Mouse (Mus musculus) Patski (cell line): Measurements from ENCODE around the gene Asphd2. TPM values are rescaled to one million over a fixed set of nuclear protein-coding genes. Genes with fewer than 3 reads are reported as not detected.

Experiments used
- ATAC-seq: fragments of 100-300 bp; one replicate; pipeline ENCODE4 v1.8.0; 2021
- CTCF ChIA-PET: fragments of 350-600 bp; sonication (Branson Sonifier 250); formaldehyde crosslinking; loops from one replicate; lab custom pipeline; 2022; ENCODE audit warnings: inconsistent platforms; lab: Charles Lee
- POLR2A ChIA-PET: fragments of 350-600 bp; sonication (Branson Sonifier 250); formaldehyde crosslinking; loops from one replicate; lab custom pipeline; 2022; ENCODE audit warnings: antibody characterized with exemption, inconsistent platforms; lab: Charles Lee
- DNase-seq: peaks from one replicate; pipeline ENCODE4 v3.0.0-alpha.2; 2011; ENCODE audit warnings: low read depth, low spot score
- H3K27me3 ChIP-seq: fragments of 371-371 bp; one replicate; pipeline ENCODE4 v1.5.1; 2021
- CTCF ChIP-seq: fragments of 100-300 bp; IDR thresholded peaks from one replicate; pipeline ENCODE4 v1.5.1; 2021
- in situ Hi-C: fragments of 300-500 bp; cut with MboI; formaldehyde crosslinking; loops from 3 replicates; pipeline ENCODE4 v1.11.1; 2018; ENCODE audit warnings: low pct_unique_long_range_greater_than_20kb, mixed read lengths
- polyA plus RNA-seq: library from polyadenylated mRNA; unstranded; gene quantifications from one replicate; pipeline ENCODE4 v1.2.3, GENCODE M21; 2021

Asphd2 gene
- polyA plus RNA-seq, 1 experiment from 2014 or later: 1.8 TPM

GRCm38 (mm10) chr5:112337004-112337403 is 57.7 kb downstream of the Asphd2 start:
- no peak for TF ChIP-seq CTCF
- no peak for ATAC-seq
- in situ Hi-C loops: loop anchor here (5.0 kb wide), 2 partner anchors 90 to 95 kb away; no protein-coding TSS in a partner anchor
- no peak for DNase-seq
- POLR2A ChIA-PET: no interaction called here
- no peaks in the 10 kb centered on the region for H3K27me3 ChIP-seq
- CTCF ChIA-PET: interaction anchor here (4.4 kb wide), 1 partner anchor 96 kb away, joined by 25 read pairs; no protein-coding TSS in a partner anchor

GRCm38 (mm10) chr5:112335473-112335872 is 59.2 kb downstream of the Asphd2 start:
- in situ Hi-C loops: loop anchor here (5.0 kb wide), 2 partner anchors 92 to 93 kb away; no protein-coding TSS in a partner anchor
- ATAC-seq (no peak), DNase-seq (no peak)
- ChIA-PET CTCF (interaction anchor here (0.7 to 4.4 kb wide), 7 partner anchors 9 to 121 kb away, joined by 3 to 25 read pairs (median 4); no protein-coding TSS in a partner anchor), POLR2A (no interaction called here)
- H3K27me3 ChIP-seq: no peaks in the 10 kb centered on the region
- no peak for TF ChIP-seq CTCF

Other genes with a start within 250 kb of the Asphd2 start
- gene Cryba4, start 142.3 kb downstream of the Asphd2 start, polyA plus RNA-seq: not detected
- gene Crybb1, start 139.1 kb downstream of the Asphd2 start, polyA plus RNA-seq: not detected
- 92.3 TPM for gene Tpst2, start 118.2 kb downstream of the Asphd2 start, polyA plus RNA-seq
- gene Tfip11, start 68.5 kb downstream of the Asphd2 start, polyA plus RNA-seq: 43.2 TPM
- gene Srrd, start 51.8 kb downstream of the Asphd2 start, polyA plus RNA-seq: 23.8 TPM
- gene Hps4, start 51.8 kb downstream of the Asphd2 start, polyA plus RNA-seq: 34.1 TPM
- 0.05 TPM for gene Gm6583, start 38.8 kb downstream of the Asphd2 start, polyA plus RNA-seq
- not detected for gene Gm6588, start 54.6 kb upstream of the Asphd2 start, polyA plus RNA-seq
- 0.01 TPM for gene Sez6l, start 182.3 kb upstream of the Asphd2 start, polyA plus RNA-seq